Comparison of ENCODE assay signal across 22 mouse cellular contexts in genomic region chr17:72868181-72868580, GRCm38 (mm10). TPM values are rescaled to one million over a fixed set of nuclear protein-coding genes. Genes with fewer than 3 reads are reported as not detected.
DNase-seq lines count a peak whose midpoint lies in the region; ATAC-seq and TF ChIP-seq lines count a peak whose summit lies in the region.
"Had no signal": no experiment of that assay in that cellular context is flagged by ENCODE, and none has a peak within 500 bp of the region (broad histone marks: within the 10 kb centered on the region; RNA-seq: fewer than 3 reads in every experiment).

No protein-coding gene starts in this region.

- no peak overlapping the region for H3K27ac ChIP-seq in liver, postnatal 0 days (ENCODE audit: low read depth)
- no peak overlapping the region for H3K27ac ChIP-seq in liver, embryonic 12.5 days
- no peak overlapping the region for H3K27ac ChIP-seq in limb, embryonic 10.5 days
- H3K27ac ChIP-seq: embryonic facial prominence, embryonic 10.5 days; embryonic facial prominence, embryonic 12.5 days; forebrain, embryonic 13.5 days; forebrain, embryonic 15.5 days had no signal

- 72% methylated on average over 2 of the region's 2 CpGs for WGBS in liver, postnatal 0 days (ENCODE audit: insufficient replicate concordance)
- WGBS in liver, embryonic 12.5 days (ENCODE audit: insufficient replicate concordance), result 66% methylated on average over 2 of the region's 2 CpGs
- WGBS in limb, embryonic 10.5 days, result 92% methylated on average over 2 of the region's 2 CpGs

- H3K4me3 ChIP-seq in liver, postnatal 0 days (ENCODE audit: low read depth, low read length), result no peak overlapping the region
- H3K4me3 ChIP-seq in liver, embryonic 12.5 days, result no peak overlapping the region
- no peak overlapping the region for H3K4me3 ChIP-seq in limb, embryonic 10.5 days
- H3K4me3 ChIP-seq: embryonic facial prominence, embryonic 10.5 days; embryonic facial prominence, embryonic 12.5 days; forebrain, embryonic 13.5 days; forebrain, embryonic 15.5 days had no signal

- no peaks in the 10 kb centered on the region for H3K36me3 ChIP-seq in liver, postnatal 0 days (replicated peaks; ENCODE audit: insufficient read depth, low read length)
- H3K36me3 ChIP-seq in liver, embryonic 12.5 days, result no peaks in the 10 kb centered on the region
- H3K36me3 ChIP-seq in limb, embryonic 10.5 days, result no peaks in the 10 kb centered on the region
- H3K36me3 ChIP-seq: embryonic facial prominence, embryonic 10.5 days; embryonic facial prominence, embryonic 12.5 days; forebrain, embryonic 15.5 days; G1E had no signal

- no peaks in the 10 kb centered on the region for H3K9me3 ChIP-seq in liver, postnatal 0 days (ENCODE audit: low read length)
- no peaks in the 10 kb centered on the region for H3K9me3 ChIP-seq in liver, embryonic 12.5 days (replicated peaks)
- H3K9me3 ChIP-seq in limb, embryonic 10.5 days (replicated peaks), result no peaks in the 10 kb centered on the region
- H3K9me3 ChIP-seq: embryonic facial prominence, embryonic 10.5 days; embryonic facial prominence, embryonic 12.5 days; forebrain, embryonic 15.5 days; G1E had no signal

- TF ChIP-seq EP300 in liver, postnatal 0 days (IDR thresholded peaks at IDR 0.05; ENCODE audit: low read depth), result no peak

- no peak overlapping the region for H3K9ac ChIP-seq in liver, postnatal 0 days (replicated peaks)
- H3K9ac ChIP-seq in liver, embryonic 12.5 days, result no peak overlapping the region
- H3K9ac ChIP-seq: embryonic facial prominence, embryonic 12.5 days; forebrain, embryonic 13.5 days; forebrain, embryonic 15.5 days; forebrain, postnatal 0 days had no signal

- peak; percentile 46 for DNase-seq in heart, adult 11 months
- no peak for DNase-seq in heart, postnatal 4 days
- DNase-seq in liver, postnatal 0 days, result peak; percentile 4
- peak; percentile 8 for DNase-seq in limb, embryonic 10.5 days (ENCODE audit: low spot score)
- DNase-seq in left cerebral cortex, adult 18-20 months (ENCODE audit: low spot score in 2 of 2), result no peak
- DNase-seq: adrenal gland, adult 8-10 months; adrenal gland, postnatal 14 days; B cell, adult 2 months; cerebellum, adult 11-12 months; cerebellum, adult 2 months; cerebellum, adult 9-10 months; cerebellum, postnatal 10 days; cerebellum, postnatal 25 days; forebrain, postnatal 0 days had no signal

- no peaks in the 10 kb centered on the region for H3K4me1 ChIP-seq in liver, postnatal 0 days (ENCODE audit: insufficient read depth)
- no peaks in the 10 kb centered on the region for H3K4me1 ChIP-seq in liver, embryonic 12.5 days
- no peaks in the 10 kb centered on the region for H3K4me1 ChIP-seq in limb, embryonic 10.5 days
- H3K4me1 ChIP-seq: embryonic facial prominence, embryonic 10.5 days; embryonic facial prominence, embryonic 12.5 days; forebrain, embryonic 13.5 days; forebrain, embryonic 15.5 days had no signal

- no peak for TF ChIP-seq CTCF in liver, postnatal 0 days (IDR thresholded peaks at IDR 0.05; ENCODE audit: low read depth)

- no peak for ATAC-seq in liver, postnatal 0 days
- ATAC-seq in liver, embryonic 12.5 days, result no peak
- ATAC-seq: CD4-positive, CD25-positive, alpha-beta regulatory T cell, adult 4 months; forebrain, embryonic 13.5 days; forebrain, embryonic 15.5 days; forebrain, postnatal 0 days had no signal

- no peaks in the 10 kb centered on the region for H3K27me3 ChIP-seq in liver, postnatal 0 days (ENCODE audit: insufficient read depth, low read length)
- H3K27me3 ChIP-seq in liver, embryonic 12.5 days (replicated peaks), result no peaks in the 10 kb centered on the region
- H3K27me3 ChIP-seq in limb, embryonic 10.5 days (ENCODE audit: low read depth, poor library complexity, severe bottlenecking), result no peaks in the 10 kb centered on the region
- H3K27me3 ChIP-seq: CH12.LX; embryonic facial prominence, embryonic 12.5 days; forebrain, embryonic 13.5 days; forebrain, embryonic 15.5 days had no signal

- H3K4me2 ChIP-seq in liver, postnatal 0 days (ENCODE audit: low read depth, low read length), result no peak overlapping the region
- H3K4me2 ChIP-seq in liver, embryonic 12.5 days, result no peak overlapping the region
- H3K4me2 ChIP-seq: embryonic facial prominence, embryonic 12.5 days; forebrain, embryonic 13.5 days; forebrain, embryonic 15.5 days had no signal

RNA-seq across cellular contexts. Expression of gene Ypel5, which starts 31.9 kb away (rescaled TPM):
- total RNA-seq in heart, postnatal 4 days (2021), result 10 to 100 TPM; 36.3 to 38.4 TPM
- polyA plus RNA-seq in liver, postnatal 0 days (2015; fragmentation: Nextera tagmentation; extraction: Ambion mirVana), result 59.4 and 59.7 TPM in 2 replicates
- 69.6 and 73.8 TPM in 2 replicates for polyA plus RNA-seq in liver, embryonic 12.5 days (2016; fragmentation: Nextera tagmentation; extraction: Ambion mirVana)
- polyA plus RNA-seq in limb, embryonic 10.5 days (2016; fragmentation: Nextera tagmentation; extraction: Ambion mirVana), result 15.2 and 26.7 TPM in 2 replicates
- total RNA-seq in left cerebral cortex, adult 18-20 months (2021), result 10 to 100 TPM; 87.0 to 95.4 TPM

RNA-seq across cellular contexts. Expression of gene Lbh, which starts 49.9 kb away (rescaled TPM):
- total RNA-seq in heart, postnatal 4 days (2021), result 100 to 1,000 TPM; 730 to 743 TPM
- 0.79 and 0.94 TPM in 2 replicates for polyA plus RNA-seq in liver, postnatal 0 days (2015; fragmentation: Nextera tagmentation; extraction: Ambion mirVana)
- polyA plus RNA-seq in liver, embryonic 12.5 days (2016; fragmentation: Nextera tagmentation; extraction: Ambion mirVana), result 1.4 TPM in 2 replicates
- 1.9 and 2.0 TPM in 2 replicates for polyA plus RNA-seq in limb, embryonic 10.5 days (2016; fragmentation: Nextera tagmentation; extraction: Ambion mirVana)
- total RNA-seq in left cerebral cortex, adult 18-20 months (2021), result 10 to 100 TPM; 37.2 to 38.9 TPM

Comparison
In these comparisons a context has a peak if more than half of its experiments do, and no peak if none do; other contexts are left out.
1. DNase-seq: peak in heart, adult 11 months (single experiment), liver, postnatal 0 days (single experiment) and limb, embryonic 10.5 days (single experiment); none in heart, postnatal 4 days (single experiment) and left cerebral cortex, adult 18-20 months (0 of 2).